Mouse (Mus musculus) fat pad, adult 2 months (tissue): ENCODE measurements around the gene Ell.

ENCODE experiments used
- DNase-seq: peaks from one replicate; pipeline ENCODE4 v3.0.0-alpha.2; 2011; ENCODE audit warnings: low read depth, low spot score; ENCODE audit errors: extremely low read depth

Gene Ell

DNA sequence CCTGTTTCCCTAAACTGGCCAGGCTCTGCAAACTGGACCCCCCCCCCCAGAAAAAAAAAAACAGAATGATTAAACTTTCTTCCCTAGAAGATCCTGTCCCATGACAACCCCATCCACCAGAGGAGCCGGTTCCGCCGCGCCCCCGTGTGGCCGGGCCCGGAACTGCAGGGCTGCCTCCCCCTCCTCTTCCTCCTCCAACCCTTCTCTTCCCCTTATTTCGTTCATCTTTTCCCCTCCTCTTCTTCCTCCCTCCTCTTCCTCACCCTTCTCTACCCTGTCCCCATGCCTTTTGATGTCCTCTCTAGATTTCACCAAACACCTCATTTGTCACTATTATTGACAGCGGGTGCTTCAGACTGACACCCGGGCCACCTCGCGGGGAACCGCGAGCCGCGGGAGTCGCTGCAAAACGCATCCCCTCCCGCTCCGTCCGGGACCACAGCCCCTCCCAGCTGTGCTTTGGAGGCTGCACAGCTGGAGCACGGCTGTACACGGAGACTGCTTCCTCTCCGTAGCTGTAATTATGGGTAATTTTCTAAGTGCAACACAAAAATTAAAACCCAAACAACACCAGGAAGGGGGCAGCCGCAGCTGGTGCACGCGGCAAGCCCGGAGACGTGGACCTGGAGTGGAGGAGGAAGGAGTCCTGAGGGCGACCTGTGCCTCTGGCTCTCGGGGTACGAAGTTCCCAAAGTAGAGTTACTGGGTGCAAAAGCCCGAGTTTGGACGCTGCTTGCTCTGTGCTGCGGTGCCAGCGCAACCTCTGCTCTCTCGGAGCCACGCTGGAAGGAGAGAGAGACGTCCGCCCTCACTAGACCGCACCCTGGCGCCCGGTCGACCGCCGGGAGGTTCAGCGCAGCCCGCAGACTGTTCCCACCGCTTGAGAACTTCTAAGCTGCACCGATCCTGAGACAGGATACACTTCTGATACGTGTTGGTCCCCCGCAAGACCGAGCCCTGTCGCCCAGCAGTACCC is 71.8 kb downstream of the Ell start:
- DNase-seq: no peak

DNA sequence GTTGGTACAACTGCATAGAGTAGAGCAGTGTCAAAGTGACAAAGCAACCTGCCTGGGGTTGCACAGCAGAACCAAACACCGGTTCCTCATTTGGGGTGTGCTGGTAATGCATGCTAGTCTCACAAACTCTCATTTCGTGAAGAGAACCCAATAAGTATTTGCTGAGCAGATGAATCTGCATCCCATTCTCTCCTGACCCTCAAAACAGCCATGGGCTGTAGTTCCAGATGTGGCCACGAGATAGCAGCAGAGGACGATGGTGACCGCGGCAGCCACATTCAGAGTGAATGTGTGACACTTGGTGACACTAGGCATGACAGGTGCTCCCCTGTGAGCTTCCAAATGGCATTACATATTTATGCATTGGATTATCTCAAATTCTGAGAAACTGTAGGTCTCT is 72.6 kb downstream of the Ell start:
- no peak for DNase-seq

DNA sequence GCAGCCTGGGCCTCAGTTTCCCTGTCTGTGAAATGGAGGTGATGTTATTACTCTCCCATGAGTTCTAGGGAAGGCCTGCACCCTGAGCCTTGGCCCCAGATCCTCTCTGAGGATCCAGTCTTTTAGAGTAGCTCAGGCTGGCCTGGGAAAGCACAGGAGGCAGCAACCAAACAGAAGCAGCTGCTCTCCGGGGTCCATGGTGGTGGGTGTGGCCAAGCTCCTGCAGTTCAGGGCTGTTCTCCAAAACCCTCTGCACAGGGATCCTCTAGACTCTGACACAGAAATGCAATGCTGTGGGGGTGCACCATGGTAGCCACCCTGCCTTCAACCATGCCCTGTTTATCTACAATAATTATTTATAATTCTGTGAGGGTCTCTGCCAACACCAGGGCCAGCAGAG is 74.5 kb downstream of the Ell start:
- DNase-seq: no peak

DNA sequence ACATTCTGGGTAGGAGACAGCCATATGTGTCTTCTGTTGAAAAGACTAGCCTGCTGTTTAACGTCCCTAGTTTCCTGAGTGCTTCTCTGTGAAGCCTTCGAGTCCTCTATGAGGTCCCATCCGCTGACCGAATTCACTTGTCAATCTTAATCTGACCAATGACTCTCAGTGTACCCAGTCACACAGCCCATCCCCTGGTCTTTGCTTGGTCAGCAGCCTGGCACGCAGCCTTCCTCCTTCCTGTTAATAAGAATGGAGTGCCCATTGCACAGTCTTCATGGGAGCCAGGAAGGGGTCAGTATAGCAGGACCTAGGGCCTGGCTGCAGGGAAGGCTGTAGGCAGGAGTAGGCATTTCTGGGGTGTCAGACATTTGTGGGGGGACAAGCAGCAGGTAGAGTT is 75.2 kb downstream of the Ell start:
- DNase-seq: no peak

DNA sequence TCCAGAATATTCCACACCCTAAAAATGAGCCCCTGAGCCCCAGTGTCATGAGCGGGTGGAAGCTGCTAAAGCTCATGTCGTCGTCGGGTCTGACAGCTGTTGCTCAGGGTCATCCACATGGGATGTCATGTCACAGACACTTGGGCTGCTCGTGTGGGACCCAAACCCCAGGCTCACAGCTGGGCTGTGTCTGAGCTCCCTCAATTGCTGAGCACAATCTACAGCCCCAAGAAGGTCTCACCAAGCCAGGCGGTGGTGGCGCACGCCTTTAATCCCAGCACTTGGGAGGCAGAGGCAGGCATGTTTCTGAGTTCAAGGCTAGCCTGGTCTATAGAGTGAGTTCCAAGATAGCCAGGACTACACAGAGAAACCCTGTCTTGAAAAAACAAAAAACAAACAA is 76.0 kb downstream of the Ell start:
- no peak for DNase-seq

DNA sequence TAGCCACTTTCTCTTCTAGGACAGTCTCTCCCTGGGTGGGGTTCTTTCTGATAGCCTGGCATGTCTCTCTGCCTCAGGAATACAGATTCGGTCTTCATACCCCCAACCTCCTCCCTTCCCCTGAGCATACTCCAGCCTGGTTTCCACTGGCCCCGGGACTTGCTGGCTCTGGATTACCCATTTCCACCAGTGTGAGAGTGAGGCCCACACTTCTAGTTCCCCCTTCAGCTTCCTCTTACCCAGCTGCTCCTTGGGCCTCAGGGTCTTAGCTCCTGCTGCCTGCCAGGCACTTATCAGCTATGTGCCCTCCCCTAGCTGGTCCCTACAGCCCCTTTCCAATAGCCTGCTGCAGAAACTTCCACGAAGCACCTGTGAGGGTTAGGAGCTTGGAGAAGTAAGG is 76.6 kb downstream of the Ell start, which contains the start of gene Lrrc25:
Gene Lrrc25 (plus strand): TSS at position 262 of the 400 bp plus-strand sequence.
- DNase-seq: no peak

DNA sequence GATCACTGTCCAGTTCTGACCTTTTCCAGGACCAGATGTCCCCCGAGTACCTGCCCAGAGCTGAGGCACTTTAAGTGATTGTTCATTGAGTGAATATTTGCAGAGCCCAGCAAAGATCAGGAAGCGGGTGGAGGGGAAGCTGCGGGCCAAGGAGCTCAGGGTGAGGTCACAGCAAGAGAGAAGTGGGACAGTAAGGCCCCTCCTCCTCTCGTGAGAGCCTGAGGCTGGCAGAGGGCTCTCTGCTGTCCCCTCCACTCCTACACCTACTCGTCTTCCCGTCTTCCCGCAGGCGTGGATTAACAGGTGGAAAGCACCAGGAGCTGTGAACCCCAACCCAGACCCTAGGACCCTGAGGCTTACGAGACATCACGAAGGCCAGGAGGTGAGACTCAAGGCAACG is 77.4 kb downstream of the Ell start:
- DNase-seq: no peak

DNA sequence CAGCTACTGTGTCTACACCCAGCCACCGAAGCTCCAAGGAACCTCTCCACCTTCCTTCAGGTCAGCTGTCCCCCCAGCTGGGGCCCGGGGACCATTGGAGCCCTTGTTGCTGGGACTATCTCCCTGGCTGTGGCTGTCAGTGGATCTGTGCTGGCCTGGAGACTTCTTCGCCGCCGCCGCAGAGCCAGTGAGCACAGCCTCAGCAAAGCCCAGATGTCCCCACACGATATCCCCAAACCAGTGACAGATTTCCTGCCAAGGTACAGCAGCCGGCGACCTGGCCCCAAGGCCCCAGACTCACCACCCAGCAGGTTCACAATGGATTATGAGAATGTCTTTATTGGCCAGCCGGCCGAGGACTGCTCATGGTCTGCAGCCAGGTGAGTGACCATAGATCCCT is 78.7 kb downstream of the Ell start:
- DNase-seq: no peak

DNA sequence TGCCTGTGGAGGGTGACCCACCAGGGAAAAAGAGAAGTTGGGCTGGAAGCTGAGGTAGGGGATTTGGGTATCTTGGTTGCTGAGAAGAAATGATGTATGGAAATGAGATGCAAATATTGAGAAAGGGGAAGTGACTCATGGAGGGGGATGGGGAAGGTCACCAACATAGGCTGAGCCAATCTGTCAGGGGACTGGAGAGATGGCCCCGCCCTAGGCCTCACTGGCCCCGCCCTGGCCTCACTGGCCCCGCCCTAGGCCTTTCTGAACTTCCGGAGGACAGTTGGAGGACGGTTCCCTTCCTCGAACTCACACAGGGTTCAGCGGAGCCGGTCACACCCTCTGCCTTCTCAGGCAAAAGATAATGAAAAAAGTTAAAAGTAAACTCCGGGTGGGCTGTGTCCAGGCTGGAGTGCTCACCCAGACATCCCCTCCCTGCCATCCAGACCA is 79.7 kb downstream of the Ell start:
- no peak for DNase-seq

DNA sequence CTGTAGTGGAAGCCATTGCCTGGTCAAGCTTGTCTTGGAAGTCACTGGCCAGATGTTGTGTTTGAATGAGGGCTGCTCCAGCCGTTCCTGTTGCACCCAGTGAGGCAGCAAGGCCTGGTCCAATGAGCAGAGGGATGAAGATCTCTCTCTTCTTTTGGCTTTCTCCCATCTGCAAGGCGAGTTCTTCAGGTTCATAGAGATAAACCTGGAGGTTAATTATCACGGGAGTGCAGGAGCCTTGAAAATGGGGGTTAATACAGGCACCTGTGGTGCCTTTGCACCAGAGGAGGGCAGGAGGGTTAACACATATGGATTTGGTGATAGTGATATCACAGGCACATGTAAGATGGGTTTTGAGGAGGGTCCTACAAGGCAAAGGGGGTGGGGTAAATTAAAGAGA is 83.0 kb downstream of the Ell start:
- no peak for DNase-seq

DNA sequence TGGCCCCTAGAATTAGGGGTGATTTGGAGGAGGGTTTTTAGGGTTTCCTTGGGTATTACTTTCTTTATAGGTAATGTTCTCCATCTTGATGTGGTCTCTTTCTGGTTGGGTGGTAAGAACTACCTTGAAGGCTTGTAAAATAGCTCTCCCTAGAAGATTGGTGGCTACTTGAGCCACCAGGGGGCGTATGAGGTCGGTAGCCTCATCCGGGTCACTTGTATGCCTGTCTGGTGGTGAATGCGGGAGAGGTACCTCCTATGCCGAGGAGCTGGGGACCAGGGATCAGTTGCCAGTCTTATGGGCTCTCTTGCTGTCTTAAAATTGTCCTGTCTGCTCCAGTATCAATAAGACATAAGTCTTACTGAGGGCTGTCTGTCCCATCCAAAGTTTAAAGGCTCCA is 85.8 kb downstream of the Ell start:
- DNase-seq: no peak

DNA sequence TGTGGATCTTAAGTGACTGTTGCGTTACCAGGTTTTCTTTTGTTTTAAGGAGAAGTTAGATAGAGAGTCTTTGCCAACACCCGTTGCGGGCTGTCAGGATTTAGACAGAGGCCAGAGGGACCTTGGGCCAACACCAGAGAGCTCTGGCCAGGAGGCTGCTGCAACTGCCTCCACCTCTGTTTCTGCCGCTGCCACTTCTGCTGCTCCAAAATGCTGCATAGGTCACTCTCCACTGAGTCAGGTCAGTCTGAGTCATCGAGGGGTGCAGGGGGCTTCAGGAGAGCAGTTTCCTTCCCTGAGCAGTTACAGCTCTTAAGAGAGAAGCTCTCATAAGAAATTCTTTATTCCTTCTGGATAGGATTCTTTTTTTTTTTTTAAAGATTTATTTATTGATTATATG is 87.8 kb downstream of the Ell start:
- DNase-seq: no peak

DNA sequence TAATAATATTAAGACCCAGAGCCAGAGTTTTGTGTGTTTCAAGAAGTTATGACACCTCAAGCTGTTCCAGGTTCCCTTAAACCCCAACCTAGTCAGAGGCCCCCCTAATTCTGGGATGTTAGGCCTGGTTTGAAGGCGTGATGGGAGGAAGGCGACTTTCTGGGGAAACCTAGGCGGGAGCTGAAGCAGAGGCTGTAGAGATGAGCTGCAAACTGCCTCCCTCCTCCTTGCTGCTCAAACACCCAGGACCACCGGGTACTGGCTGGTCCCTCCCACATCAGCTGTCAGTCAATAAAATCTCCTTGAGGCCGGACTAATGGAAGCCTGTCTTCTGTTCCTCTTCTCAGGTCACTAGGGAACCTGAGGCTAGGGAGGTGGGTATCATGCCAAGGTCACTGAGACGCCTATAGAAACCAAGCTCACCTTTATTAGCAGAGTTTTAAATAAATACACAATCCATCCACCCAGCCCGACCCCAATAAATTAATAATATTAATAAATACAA is 89.8 kb downstream of the Ell start:
- no peak for DNase-seq

DNA sequence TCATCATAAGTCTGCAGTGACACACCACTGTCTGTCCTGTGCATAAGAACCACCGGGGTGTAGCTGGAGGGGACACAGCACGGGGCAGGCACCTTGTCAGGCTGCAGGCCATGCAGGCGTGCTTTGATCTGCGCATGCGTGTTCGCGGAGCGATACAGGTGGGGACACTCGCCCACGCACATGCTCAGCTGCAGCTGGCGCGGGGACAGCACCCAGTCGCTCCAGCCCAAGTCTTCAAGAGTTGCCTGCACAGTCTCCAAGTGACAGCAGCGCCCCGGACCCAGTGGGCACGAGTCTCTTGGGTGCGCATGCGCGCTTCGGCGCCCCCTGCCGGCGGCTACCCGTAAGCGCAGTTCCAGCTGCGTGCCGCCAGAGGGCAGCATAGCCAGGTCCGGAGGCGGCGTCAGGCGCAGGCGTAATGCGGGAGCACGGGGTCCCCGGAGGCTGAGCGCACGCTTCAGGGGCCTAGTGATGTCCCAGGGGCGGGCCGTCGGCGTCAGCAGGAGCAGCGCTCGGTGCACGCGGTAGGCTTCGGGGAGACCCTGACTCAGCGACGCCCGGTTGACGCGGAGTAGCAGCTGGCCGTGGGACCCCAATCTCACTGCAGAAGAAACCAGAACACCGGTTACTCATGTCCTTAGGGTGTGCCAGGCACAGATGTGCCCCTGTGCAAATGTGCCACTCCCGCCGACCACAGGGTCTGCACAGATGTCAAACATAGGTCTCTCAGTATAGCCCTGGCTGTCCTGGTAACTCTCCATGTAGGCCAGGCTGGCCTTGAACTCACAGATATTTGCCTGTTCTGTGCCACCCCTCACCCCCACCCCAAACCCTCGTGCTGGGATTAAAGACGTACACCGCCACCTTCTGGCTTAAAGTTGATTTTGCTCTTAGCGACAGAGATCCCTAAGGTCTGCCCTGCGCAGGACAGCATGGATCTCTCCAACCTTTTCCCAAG is 90.6 kb downstream of the Ell start:
- DNase-seq: no peak

DNA sequence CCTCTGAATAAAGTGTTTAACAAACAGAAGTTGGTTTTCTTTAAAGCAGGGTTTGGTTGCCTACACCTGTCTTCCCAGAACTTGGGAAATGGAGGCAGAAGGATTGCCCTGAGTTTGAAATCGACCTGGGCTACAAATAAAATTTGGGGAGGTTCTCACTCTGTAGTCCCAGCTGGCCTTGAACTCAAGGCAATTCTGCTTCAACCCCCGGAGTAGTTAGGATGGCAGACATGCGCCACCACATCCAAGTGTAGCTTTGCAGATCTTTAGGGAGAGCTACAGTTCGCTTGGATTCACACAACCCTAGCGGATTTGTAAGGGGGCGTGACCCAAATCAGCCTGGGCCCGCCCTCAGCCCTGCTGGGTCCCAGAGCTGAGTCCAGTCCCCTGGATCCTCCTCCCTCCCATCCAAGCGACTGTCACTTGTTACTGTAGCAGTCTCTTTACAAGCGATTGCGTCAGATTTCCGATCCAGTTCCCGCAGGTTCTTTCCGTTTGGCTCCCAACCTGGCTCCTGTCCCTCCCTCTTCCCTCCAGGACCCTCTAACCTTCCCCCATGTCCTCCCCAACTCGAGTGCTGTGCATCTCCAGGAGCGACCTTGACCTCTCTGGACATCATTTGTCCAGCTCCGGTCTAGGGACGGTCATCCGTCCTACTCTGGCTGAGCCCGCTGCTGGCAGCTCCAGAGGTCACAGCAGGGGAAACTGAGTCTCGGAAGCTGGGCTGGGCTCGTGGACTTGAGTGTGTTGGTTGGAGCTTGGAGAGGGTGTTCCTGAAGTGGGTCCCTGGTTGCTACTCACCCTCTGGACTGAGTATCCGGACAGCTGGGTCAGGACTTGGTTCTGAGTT is 91.5 kb downstream of the Ell start:
- DNase-seq: no peak

DNA sequence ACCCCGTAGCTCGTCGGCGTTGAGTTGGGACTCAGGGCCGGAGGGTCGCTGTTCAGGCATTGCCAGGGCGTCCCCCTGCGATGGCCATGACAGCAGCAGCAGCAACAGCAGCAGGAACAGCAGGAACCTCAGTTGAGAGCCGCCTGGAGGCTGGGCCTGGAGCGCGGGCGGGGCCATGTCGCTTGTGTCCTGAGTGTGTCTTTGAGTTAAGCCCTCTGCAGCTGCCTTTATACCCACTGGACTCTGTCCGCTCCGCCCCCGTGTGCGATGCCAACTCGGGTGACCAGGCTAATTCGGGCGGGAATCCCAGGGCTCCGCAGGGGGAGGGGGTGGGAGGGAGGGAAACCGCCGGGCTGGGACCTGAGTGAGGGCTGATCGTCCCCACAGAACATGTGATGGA is 92.2 kb downstream of the Ell start:
- no peak for DNase-seq

DNA sequence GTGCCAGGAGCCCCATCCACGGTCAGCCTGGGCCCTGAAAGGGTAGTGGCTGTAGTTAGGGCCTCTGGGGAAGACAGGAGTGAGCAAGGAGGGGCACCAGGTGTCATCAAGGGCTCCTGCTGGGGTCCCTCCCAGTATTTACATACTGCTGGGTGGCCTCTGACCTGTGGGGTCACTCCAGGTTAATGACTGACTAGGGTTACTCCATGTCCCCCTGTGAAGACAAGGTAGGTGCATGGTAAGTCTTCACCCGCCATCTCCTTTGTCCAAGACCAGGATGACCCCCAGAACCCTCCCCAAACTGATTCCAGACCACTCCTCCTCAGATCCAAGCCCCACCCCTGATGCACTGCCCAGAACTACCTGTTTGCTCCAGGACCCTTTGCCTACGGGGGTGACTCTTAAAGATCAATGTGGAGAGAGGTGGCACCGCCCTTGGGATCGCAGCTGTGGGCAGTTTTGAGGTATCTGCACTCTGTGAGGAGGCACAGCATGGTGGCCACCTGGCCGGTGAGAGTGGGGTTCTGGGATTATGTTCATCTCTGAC is 93.2 kb downstream of the Ell start, which contains the start of gene Gdf15:
Gene Gdf15 (minus strand): TSS at position 111 of the 547 bp plus-strand sequence.
- DNase-seq: no peak

DNA sequence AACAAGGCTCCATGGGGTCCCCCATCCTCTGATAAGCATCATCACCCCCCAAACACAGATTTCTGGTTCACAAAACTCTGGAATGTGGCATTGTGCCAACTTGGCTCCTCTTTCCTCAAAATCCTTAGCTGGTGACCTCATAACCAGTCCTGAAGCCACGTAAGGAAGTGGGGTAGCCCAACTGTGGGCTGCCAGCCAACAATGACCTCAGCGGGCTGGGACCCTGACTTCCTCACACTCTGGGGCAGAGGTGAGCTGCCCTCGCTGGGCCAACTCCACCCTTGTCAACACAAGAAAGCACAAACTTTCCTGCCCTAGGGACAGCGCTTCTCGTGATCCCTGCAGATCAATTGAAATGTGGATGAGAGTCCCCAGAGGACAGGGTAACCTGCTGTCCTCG is 94.8 kb downstream of the Ell start:
- no peak for DNase-seq

DNA sequence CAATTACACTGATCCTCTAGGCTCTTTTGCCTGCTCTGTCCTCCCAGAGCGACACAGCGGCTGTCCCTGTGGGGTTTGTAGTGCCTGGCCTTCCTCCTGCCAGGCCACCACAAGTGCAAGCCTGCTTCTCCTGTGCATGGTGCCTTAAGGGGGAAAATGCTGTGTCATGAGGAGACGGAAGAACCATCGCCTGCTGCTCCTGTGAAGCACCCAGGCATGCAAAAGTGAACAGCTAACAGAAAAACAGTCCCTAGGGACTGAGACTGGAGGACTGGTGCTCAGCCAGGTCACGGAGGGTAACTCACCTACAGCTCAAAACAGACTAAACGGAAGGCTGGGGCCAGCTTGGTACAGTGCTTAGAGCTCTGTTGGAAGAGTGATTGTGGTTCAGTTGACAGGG is 96.3 kb downstream of the Ell start:
- no peak for DNase-seq

DNA sequence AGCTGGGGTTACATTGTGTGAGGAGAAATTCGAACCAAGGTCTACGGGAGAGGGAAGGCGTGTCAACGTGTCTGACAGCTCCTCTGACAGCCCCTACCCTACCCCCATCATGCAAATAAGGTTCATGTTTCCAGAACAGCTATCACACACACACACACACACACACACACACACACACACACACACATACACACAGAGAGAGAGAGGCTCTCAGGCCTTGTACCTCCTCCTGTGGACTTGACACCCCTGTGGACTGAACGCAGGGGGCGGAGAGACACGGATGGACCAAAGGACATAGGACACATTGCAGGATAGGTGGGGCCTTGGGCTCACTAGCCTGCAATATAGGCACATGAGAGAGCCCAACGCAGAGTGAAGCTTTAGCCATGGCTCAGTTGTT is 97.6 kb downstream of the Ell start:
- no peak for DNase-seq
